Mouse (Mus musculus) erythroblast, embryonic 14.5 days (primary cell): ENCODE results near the gene Msi2.

Source experiments
- GATA1 ChIP-seq: IDR thresholded peaks from 2 replicates; pipeline ENCODE4 v1.6.1; 2012; ENCODE audit warnings: low read length, inconsistent platforms, mixed read lengths
- TAL1 ChIP-seq: IDR thresholded peaks from 3 replicates; pipeline ENCODE4 v1.6.1; 2012; ENCODE audit warnings: low read length, inconsistent platforms, mixed read lengths

GRCm38 (mm10) chr11:88624627-88625026, 93.7 kb downstream of the Msi2 start:
- TF ChIP-seq GATA1, result no peak
- TF ChIP-seq TAL1, result no peak
